Mouse (Mus musculus) midbrain, embryonic 10.5 days (tissue): ENCODE measurements around the gene Btla. TPM values are rescaled to one million over a fixed set of nuclear protein-coding genes. Genes with fewer than 3 reads are reported as not detected.

ENCODE experiments used
- DNase-seq: peaks from one replicate; pipeline ENCODE4 v3.0.0-alpha.2; 2017; ENCODE audit warnings: low spot score
- H3K27ac ChIP-seq: fragments of 300-500 bp; sonication (generic); replicated peaks from 2 replicates; pipeline ENCODE4 v1.5.1; 2016; ENCODE audit warnings: mild to moderate bottlenecking
- H3K27me3 ChIP-seq: fragments of 300-500 bp; sonication (generic); 2 replicates; pipeline ENCODE4 v1.6.1; 2016; ENCODE audit warnings: low read depth, mild to moderate bottlenecking; ENCODE audit not compliant: poor library complexity, severe bottlenecking
- H3K36me3 ChIP-seq: fragments of 300-500 bp; sonication (generic); 2 replicates; pipeline ENCODE4 v1.6.1; 2016; ENCODE audit warnings: mild to moderate bottlenecking, moderate library complexity
- H3K4me1 ChIP-seq: fragments of 300-500 bp; sonication (generic); 2 replicates; pipeline ENCODE4 v1.6.1; 2016
- H3K4me3 ChIP-seq: fragments of 300-500 bp; sonication (generic); 2 replicates; pipeline ENCODE4 v1.5.1; 2016; ENCODE audit warnings: mild to moderate bottlenecking, moderate library complexity
- H3K9me3 ChIP-seq: fragments of 300-500 bp; sonication (generic); replicated peaks from 2 replicates; pipeline ENCODE4 v1.6.1; 2016; ENCODE audit warnings: mild to moderate bottlenecking
- WGBS: fragments of 180-500 bp; shearing (Covaris S2); methylation state at CpG from one replicate; pipeline ENCODE4 v1.1.7; 2016; 5-methylcytosine and 5-hydroxymethylcytosine counted together
- polyA plus RNA-seq: library from polyadenylated mRNA; unstranded; fragments of >200 nt; fragmentation: Nextera tagmentation; extraction: Ambion mirVana; gene quantifications from 2 replicates; pipeline ENCODE4 v1.2.1, GENCODE M21; 2016

Gene Btla
- polyA plus RNA-seq, 1 experiment from 2014 or later: 0.72 TPM

DNA sequence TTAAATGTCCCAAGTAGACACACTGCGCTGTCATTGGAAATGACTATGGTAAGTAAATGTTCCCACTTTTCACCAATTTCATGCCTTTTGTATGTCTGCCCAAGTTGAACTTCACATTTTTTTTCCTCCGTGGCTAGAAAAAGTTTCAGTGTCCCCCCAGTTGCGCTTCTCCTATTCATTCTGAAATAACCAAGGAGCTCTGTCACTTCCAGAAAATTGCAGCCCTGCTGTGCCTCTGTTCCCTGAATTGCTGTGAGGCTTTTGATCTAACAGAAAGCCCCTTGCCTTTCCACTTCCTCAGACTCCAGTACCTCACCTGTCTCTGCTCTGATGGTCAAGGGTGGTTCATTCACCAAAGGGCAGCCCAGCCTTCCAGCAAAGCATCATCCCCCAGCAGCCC is 8.9 kb downstream of the Btla start:
- no peak for DNase-seq
- WGBS: 68% methylated on average over 3 of the region's 3 CpGs
- H3K36me3 ChIP-seq: no peaks in the 10 kb centered on the region
- no peak overlapping the region for H3K4me3 ChIP-seq
- no peaks in the 10 kb centered on the region for H3K4me1 ChIP-seq
- no peaks in the 10 kb centered on the region for H3K27me3 ChIP-seq
- no peak overlapping the region for H3K27ac ChIP-seq
- H3K9me3 ChIP-seq: no peaks in the 10 kb centered on the region

DNA sequence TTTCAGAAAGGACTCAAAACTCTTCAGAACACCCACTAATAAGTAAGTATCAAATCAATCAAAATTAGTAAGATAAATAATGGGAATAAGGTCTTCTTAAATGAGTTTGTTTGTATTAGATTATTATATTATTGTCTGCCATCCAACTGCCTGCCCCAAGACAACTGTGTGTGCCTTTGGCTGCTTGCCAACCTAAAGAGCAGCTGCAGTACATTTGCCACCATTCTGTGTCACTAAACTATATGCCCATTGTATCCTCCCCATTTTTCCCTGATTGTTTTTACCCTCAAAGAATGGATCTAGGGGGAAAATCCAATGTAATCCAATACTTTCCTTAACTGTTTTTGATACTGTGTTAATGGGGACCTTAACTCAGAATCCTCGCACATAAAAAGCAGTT is 18.6 kb downstream of the Btla start:
- no peaks in the 10 kb centered on the region for H3K36me3 ChIP-seq
- H3K9me3 ChIP-seq: no peaks in the 10 kb centered on the region
- H3K4me3 ChIP-seq: no peak overlapping the region
- H3K4me1 ChIP-seq: peaks cover 20% of the 10 kb centered on the region
- H3K27ac ChIP-seq: no peak overlapping the region
- DNase-seq: no peak
- no peaks in the 10 kb centered on the region for H3K27me3 ChIP-seq
- WGBS: 92% methylated on average over 1 of the region's 1 CpGs

DNA sequence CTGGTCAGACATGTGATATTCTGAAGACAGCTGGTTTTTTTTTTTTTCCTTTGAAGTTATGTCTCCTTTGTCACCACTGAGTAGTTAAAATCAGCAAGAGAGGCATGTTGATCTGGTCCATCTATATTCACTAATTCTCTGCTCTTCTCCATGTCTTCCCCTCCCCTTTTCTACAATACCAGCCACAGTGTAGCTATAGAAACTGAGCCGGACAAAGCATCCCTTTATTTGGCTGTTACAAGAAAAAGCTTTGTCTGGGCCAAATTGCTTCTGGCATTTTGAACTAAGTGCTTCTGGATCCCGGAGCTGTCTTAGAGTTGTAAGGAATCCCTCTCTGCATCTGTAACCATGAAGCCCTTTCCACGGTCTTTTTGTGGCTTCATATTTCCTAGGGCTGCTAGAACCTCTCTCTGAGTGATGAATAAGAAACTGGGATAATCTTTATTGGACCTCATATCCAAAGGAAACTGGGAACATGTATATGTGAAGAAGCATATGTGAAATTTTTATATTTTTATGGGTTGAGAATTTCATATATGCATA is 20.9 kb downstream of the Btla start:
- 22% methylated on average over 3 of the region's 3 CpGs for WGBS
- DNase-seq: no peak
- Histone ChIP-seq H3K27me3 (no peaks in the 10 kb centered on the region), H3K9me3 (no peaks in the 10 kb centered on the region), H3K36me3 (no peaks in the 10 kb centered on the region), H3K27ac (peak overlapping the region; percentile 38; the same call in 1 of the 2 replicates), H3K4me3 (no peak overlapping the region), H3K4me1 (peaks cover 20% of the 10 kb centered on the region)

DNA sequence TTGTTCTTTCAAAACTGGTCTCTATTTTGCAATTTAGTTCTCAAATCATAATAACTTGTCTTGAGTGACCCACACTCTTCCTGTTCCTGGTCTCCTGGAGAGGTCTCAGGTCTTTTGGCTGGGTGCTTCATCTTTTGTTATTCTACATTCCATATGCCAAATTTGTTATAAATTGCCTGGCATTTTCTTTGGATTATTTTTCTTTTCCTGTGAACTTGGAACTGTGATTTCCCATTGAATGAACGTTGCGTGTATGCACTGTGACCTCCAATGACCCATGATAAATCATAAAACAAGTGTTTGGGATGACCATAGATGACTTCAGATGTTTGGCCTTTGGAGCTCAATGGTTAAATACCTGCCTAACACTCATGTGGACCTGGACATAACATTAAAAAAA is 25.6 kb downstream of the Btla start:
- H3K9me3 ChIP-seq: no peaks in the 10 kb centered on the region
- 87% methylated on average over 2 of the region's 2 CpGs for WGBS
- no peak overlapping the region for H3K27ac ChIP-seq
- H3K4me3 ChIP-seq: no peak overlapping the region
- peaks cover 10% of the 10 kb centered on the region for H3K4me1 ChIP-seq
- no peaks in the 10 kb centered on the region for H3K27me3 ChIP-seq
- no peaks in the 10 kb centered on the region for H3K36me3 ChIP-seq
- no peak for DNase-seq

DNA sequence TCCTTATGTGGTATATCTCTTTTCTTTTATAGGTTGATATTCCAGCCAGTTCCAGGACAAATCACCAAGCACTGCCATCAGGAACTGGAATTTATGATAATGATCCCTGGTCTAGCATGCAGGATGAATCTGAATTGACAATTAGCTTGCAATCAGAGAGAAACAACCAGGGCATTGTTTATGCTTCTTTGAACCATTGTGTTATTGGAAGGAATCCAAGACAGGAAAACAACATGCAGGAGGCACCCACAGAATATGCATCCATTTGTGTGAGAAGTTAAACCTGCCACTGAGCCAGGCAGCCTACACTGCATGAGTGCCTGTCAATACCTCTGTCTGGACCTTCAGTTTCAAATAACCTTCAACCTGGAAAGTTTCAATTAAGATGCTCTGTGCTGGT is 26.2 kb downstream of the Btla start:
- no peak for DNase-seq
- Histone ChIP-seq H3K4me1 (peaks cover 5% of the 10 kb centered on the region; the same call in 1 of the 2 replicates), H3K27me3 (no peaks in the 10 kb centered on the region), H3K9me3 (no peaks in the 10 kb centered on the region), H3K36me3 (no peaks in the 10 kb centered on the region), H3K27ac (no peak overlapping the region), H3K4me3 (no peak overlapping the region)

DNA sequence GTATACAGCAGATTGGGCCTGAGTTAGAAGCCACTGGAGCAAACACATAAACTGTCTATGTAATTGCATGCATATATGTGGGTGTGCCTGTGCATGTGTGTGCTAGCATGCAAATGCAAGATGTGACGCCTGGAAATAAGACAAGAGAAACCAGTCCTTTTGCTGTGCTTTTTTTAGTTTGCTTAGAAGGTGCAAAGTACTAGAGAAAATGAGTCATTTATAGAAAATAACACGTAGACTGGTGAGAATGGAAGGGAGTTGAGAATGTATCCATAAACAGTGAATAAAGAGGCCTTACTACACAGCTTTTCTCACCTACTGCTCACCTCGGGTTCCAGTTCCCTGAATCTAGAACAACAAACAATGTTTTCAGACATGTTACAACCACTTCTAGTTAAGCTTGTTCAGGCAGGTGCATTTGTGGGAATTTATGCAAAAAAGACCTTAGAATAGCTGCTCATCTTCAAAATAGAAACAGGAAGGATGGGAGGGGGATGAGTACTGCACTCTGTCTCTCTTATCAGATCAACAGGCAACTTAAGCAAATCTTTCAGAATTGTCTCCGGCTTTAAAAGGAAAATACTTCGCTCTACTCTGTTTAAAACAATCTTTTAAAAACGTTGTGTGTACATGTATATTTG is 27.8 kb downstream of the Btla start:
- Histone ChIP-seq H3K36me3 (no peaks in the 10 kb centered on the region), H3K27me3 (no peaks in the 10 kb centered on the region), H3K9me3 (no peaks in the 10 kb centered on the region), H3K4me3 (no peak overlapping the region), H3K4me1 (no peaks in the 10 kb centered on the region), H3K27ac (no peak overlapping the region)
- no peak for DNase-seq
- 89% methylated on average over 6 of the region's 6 CpGs for WGBS

DNA sequence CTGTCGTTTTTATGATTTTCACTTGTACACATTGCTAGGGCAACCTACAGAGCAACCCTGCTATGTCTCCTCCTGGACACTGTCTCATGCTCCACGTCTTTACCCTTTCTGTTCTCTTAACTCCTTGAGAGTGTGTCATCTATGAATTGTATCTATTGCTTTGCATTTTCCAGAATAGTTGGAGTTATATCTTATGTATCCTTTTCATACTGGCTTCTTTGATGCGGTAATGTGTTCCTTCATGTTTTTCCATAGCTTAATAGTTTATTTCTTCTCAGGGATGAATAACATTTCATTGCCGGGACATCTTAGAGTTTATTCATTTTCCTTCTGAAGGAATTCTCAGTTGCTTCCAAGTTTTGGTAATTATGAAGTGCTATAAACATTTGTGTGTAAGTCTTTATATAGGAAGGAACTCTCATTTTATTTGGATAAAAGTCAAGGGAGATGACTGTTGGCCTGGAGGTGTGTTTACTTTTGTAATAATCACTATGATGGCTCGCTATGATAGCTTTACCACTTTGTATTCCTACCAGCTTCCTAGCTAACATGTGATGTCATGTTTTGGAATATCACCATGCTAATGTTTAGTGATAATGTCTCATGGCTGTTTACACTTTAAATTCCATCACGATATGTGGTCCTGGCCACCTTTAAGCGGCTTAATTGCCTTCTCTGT is 31.2 kb downstream of the Btla start:
- Histone ChIP-seq H3K9me3 (no peaks in the 10 kb centered on the region), H3K36me3 (no peaks in the 10 kb centered on the region), H3K27ac (no peak overlapping the region), H3K4me3 (no peak overlapping the region), H3K27me3 (no peaks in the 10 kb centered on the region), H3K4me1 (no peaks in the 10 kb centered on the region)
- 93% methylated on average over 7 of the region's 7 CpGs for WGBS
- DNase-seq: no peak

DNA sequence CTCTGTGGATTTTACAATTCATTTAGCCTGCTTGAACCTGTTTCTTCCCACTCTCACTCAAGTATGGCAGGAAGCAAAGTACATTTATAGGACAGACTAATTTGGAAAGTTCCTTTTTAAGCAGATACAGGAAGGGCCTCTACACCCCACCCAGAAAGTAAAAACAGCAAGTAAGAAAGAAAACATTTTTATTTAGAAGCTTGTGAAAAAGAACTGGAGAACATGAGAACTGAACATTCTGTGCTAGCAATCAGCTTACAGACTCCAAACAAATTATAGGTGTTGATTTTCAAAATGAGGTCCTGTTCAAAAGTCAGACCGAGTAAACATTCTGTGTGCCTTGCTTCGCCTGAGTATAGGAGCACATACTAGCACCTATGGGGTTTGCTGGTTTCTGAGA is 32.8 kb downstream of the Btla start:
- Histone ChIP-seq H3K27me3 (no peaks in the 10 kb centered on the region), H3K27ac (no peak overlapping the region), H3K4me3 (no peak overlapping the region), H3K9me3 (no peaks in the 10 kb centered on the region), H3K4me1 (no peaks in the 10 kb centered on the region), H3K36me3 (no peaks in the 10 kb centered on the region)
- DNase-seq: no peak
- 84% methylated on average over 2 of the region's 2 CpGs for WGBS

DNA sequence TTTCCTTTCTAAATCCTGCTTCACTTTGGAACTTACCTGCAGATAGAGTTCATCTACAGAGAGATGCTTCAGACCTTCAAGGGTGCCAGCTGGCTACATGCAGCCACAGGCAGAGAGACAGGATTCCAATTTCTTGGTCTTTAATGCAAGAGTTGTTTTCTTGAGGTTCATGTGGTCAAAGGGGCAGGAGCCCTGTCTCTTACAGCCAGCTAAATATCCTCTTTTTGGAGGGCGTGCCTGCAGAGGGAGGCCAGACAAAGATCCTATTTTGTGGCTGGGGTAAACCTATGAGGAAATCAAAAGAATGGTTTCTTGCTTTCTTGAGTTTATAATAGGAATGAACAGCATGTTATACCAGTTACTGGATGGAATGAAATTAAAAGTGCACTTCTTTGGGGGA is 33.5 kb downstream of the Btla start:
- WGBS: 82% methylated on average over 1 of the region's 1 CpGs
- Histone ChIP-seq H3K36me3 (no peaks in the 10 kb centered on the region), H3K4me3 (no peak overlapping the region), H3K27me3 (no peaks in the 10 kb centered on the region), H3K4me1 (no peaks in the 10 kb centered on the region), H3K27ac (no peak overlapping the region), H3K9me3 (no peaks in the 10 kb centered on the region)
- DNase-seq: no peak

DNA sequence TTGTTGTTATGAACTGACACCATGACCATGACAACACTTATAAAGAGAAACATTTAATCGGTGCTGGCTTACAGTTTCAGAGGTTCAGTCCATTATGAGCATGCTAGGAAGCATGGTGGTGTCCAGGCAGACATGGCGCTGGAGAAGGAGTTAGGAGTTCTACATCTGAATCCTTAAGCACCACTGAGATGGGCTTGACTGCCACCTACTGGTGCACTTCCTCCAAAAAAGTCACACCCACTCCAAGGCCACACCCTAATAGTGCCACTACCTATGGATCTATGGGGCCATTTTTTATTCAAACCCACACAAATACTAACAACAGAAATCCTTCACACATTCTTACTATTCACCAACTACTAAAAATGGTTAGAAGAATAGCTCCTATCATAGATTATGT is 35.5 kb downstream of the Btla start:
- WGBS: 81% methylated on average over 2 of the region's 2 CpGs
- Histone ChIP-seq H3K9me3 (no peaks in the 10 kb centered on the region), H3K27ac (no peak overlapping the region), H3K4me1 (no peaks in the 10 kb centered on the region), H3K27me3 (no peaks in the 10 kb centered on the region), H3K36me3 (no peaks in the 10 kb centered on the region), H3K4me3 (no peak overlapping the region)
- no peak for DNase-seq

DNA sequence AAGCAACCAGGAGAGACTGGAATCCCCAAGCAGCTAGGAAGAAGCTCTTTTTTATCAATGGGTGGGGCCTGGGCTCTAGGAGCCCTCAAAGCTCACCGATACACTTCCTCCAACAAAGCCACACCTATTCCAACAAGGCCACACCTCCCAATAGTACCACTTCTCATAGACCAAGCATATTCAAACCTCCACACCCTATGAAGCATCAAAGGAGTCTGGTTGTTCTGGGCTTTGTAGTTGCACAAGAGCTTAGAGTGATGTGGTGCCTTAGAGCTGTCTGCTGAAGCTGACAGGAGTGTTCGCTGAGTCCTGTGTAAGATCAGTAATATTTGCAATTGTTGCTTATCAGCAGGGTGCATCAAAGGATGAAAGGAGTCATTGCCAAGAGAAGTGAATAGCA is 37.2 kb downstream of the Btla start:
- Histone ChIP-seq H3K36me3 (no peaks in the 10 kb centered on the region), H3K4me1 (no peaks in the 10 kb centered on the region), H3K9me3 (no peaks in the 10 kb centered on the region), H3K27ac (no peak overlapping the region), H3K27me3 (no peaks in the 10 kb centered on the region), H3K4me3 (no peak overlapping the region)
- no peak for DNase-seq
- 89% methylated on average over 2 of the region's 2 CpGs for WGBS

DNA sequence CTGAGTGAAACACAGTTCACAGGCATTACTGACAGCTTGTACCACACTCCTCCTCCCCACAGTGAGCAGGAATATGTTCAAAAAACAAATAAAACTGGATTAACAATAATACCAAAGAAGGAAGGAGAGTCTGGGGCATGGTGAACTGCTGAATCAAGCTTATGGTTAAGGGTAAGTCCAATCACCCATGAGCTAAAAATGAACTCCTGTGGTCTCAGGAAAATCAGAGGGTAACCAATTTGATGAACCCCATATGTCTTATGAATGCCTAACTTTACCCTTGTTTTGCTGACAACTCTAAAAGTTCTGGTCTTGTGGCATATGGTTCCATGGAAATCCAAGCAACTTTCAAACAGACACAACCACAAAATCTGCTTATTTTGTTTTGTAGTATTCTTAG is 37.9 kb downstream of the Btla start:
- Histone ChIP-seq H3K36me3 (no peaks in the 10 kb centered on the region), H3K27me3 (no peaks in the 10 kb centered on the region), H3K4me3 (no peak overlapping the region), H3K9me3 (no peaks in the 10 kb centered on the region), H3K4me1 (no peaks in the 10 kb centered on the region), H3K27ac (no peak overlapping the region)
- no peak for DNase-seq

DNA sequence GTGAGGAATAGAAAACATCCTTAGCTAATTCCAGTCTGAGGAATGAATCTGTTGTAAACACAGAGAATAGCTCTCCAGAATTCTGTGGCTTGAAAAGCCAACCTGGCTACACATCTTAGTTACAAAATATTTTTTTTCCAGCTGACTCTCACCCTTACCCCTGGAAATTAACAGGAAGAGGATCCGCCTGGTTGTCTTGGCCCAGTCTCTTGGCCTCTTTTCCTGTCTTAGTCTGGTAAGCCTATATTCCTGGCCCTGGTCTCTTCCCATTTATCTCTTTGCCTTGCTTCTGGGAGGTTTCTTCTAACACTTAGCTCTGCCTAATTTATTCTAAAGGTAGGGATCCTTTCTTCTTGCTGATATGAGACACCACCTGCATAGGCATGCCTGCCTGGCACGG is 45.8 kb downstream of the Btla start:
- no peaks in the 10 kb centered on the region for H3K27me3 ChIP-seq
- no peak for DNase-seq
- H3K4me3 ChIP-seq: no peak overlapping the region
- H3K27ac ChIP-seq: no peak overlapping the region
- no peaks in the 10 kb centered on the region for H3K36me3 ChIP-seq
- H3K9me3 ChIP-seq: no peaks in the 10 kb centered on the region
- H3K4me1 ChIP-seq: no peaks in the 10 kb centered on the region
- 85% methylated on average over 2 of the region's 2 CpGs for WGBS
